In the genomic region with DNA sequence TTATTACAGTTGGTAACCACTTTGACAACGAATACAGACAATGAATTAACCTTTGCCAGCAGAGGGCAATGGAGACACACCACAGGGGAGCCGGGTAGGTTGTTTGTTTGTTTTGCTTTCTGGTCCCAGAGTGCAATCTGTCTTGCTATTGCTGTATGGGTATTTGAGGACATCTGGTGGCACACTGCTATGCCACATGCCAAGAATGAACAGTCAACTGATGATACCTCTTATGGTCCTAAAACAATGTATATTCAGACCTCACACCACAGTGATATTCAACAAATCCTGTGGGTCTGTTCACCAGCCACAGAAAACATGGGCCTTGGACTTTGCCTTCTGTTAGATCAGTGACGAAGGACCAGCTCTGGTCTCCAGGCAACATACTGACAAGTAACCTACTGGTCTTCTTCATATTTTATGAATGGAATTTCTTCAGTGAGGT, we compare ENCODE assay signal across 9 mouse cellular contexts. TPM values are rescaled to one million over a fixed set of nuclear protein-coding genes. Genes with fewer than 3 reads are reported as not detected.
DNase-seq lines count a peak whose midpoint lies in the region; ATAC-seq and TF ChIP-seq lines count a peak whose summit lies in the region.
"Had no signal": no experiment of that assay in that cellular context is flagged by ENCODE, and none has a peak within 500 bp of the region (broad histone marks: within the 10 kb centered on the region; RNA-seq: fewer than 3 reads in every experiment).

No protein-coding gene starts in this region.

- no peak overlapping the region for H3K9ac ChIP-seq in kidney, embryonic 15.5 days
- no peak overlapping the region for H3K9ac ChIP-seq in MEL (ENCODE audit: control insufficient read depth, low read depth, low read length, poor library complexity, severe bottlenecking)
- no peak overlapping the region for H3K9ac ChIP-seq in kidney, postnatal 0 days (ENCODE audit: low read depth, low read length)
- H3K9ac ChIP-seq in hindbrain, embryonic 13.5 days = no peak overlapping the region

- TF ChIP-seq RAD21 in MEL (IDR thresholded peaks at IDR 0.05; ENCODE audit: low read depth, low read length) = peak; percentile 48

- no peaks in the 10 kb centered on the region for H3K27me3 ChIP-seq in kidney, adult 2 months (replicated peaks; ENCODE audit: control insufficient read depth, insufficient read depth, low read length)
- no peaks in the 10 kb centered on the region for H3K27me3 ChIP-seq in kidney, embryonic 15.5 days
- H3K27me3 ChIP-seq in MEL (ENCODE audit: control insufficient read depth in 1 of 2, insufficient read depth in 2 of 2, low read length in 2 of 2) = peaks cover 2 to 7% of the 10 kb centered on the region in 2 experiments; a peak in 3 of 4 replicates
- H3K27me3 ChIP-seq in cerebellum, adult 2 months (ENCODE audit: control insufficient read depth, insufficient read depth, low read length) = no peaks in the 10 kb centered on the region
- no peaks in the 10 kb centered on the region for H3K27me3 ChIP-seq in kidney, postnatal 0 days (ENCODE audit: insufficient read depth, low read length)
- H3K27me3 ChIP-seq in hindbrain, embryonic 13.5 days = no peaks in the 10 kb centered on the region

- intact Hi-C loops in gastrocnemius, postnatal 14 days (cut with DNase I; ENCODE audit: low total_unique reads) = loop anchor here (5.0 kb wide), 1 partner anchor 59 kb away; no protein-coding TSS in a partner anchor

- peak overlapping the region; percentile 88 for H3K27ac ChIP-seq in kidney, adult 2 months (ENCODE audit: insufficient read depth, low read depth, low read length)
- no peak overlapping the region for H3K27ac ChIP-seq in kidney, embryonic 15.5 days
- H3K27ac ChIP-seq in MEL (ENCODE audit: control insufficient read depth, low read depth, low read length) = no peak overlapping the region
- H3K27ac ChIP-seq in cerebellum, adult 2 months (ENCODE audit: insufficient read depth, low read length) = no peak overlapping the region
- no peak overlapping the region for H3K27ac ChIP-seq in kidney, postnatal 0 days
- H3K27ac ChIP-seq in hindbrain, embryonic 13.5 days = no peak overlapping the region

- H3K79me2 ChIP-seq in MEL (ENCODE audit: control insufficient read depth, insufficient read depth, low read length, poor library complexity) = no peaks in the 10 kb centered on the region

- DNase-seq in kidney, adult 2 months = peak; percentile 72
- peak; percentile 17 for DNase-seq in MEL (ENCODE audit: low read depth, low spot score)
- DNase-seq in cerebellum, adult 2 months = peak; percentile 51 to 69
- DNase-seq in kidney, postnatal 0 days (ENCODE audit: low spot score) = peak; percentile 60
- DNase-seq in skeletal muscle tissue, adult 2 months (ENCODE audit: low read depth, low spot score) = peak; percentile 9
- DNase-seq in gastrocnemius, postnatal 14 days = no peak

- no peak overlapping the region for H3K4me3 ChIP-seq in kidney, adult 2 months (ENCODE audit: insufficient read depth, low read depth, low read length)
- H3K4me3 ChIP-seq in kidney, embryonic 15.5 days (replicated peaks) = no peak overlapping the region
- no peak overlapping the region for H3K4me3 ChIP-seq in MEL (ENCODE audit: control insufficient read depth in 1 of 2, insufficient read depth in 1 of 2, low read depth in 2 of 2, low read length in 2 of 2)
- no peak overlapping the region for H3K4me3 ChIP-seq in cerebellum, adult 2 months (replicated peaks; ENCODE audit: insufficient read depth, low read depth, low read length)
- no peak overlapping the region for H3K4me3 ChIP-seq in kidney, postnatal 0 days (replicated peaks; ENCODE audit: low read depth, low read length)
- no peak overlapping the region for H3K4me3 ChIP-seq in hindbrain, embryonic 13.5 days
- H3K4me3 ChIP-seq: erythroblast, embryonic 14.5 days had no signal

- peaks cover 5% of the 10 kb centered on the region; the same call in 1 of the 2 replicates for H3K4me1 ChIP-seq in kidney, adult 2 months (ENCODE audit: control insufficient read depth, insufficient read depth, low read length)
- no peaks in the 10 kb centered on the region for H3K4me1 ChIP-seq in kidney, embryonic 15.5 days
- no peaks in the 10 kb centered on the region for H3K4me1 ChIP-seq in MEL (ENCODE audit: control insufficient read depth in 1 of 2, insufficient read depth in 2 of 2, low read length in 2 of 2)
- peaks cover 4% of the 10 kb centered on the region for H3K4me1 ChIP-seq in cerebellum, adult 2 months (ENCODE audit: control insufficient read depth, insufficient read depth, low read length)
- no peaks in the 10 kb centered on the region for H3K4me1 ChIP-seq in kidney, postnatal 0 days (replicated peaks; ENCODE audit: insufficient read depth, low read length)
- no peaks in the 10 kb centered on the region; the same call in 1 of the 2 replicates for H3K4me1 ChIP-seq in hindbrain, embryonic 13.5 days (replicated peaks)

- TF ChIP-seq EP300 in MEL (IDR thresholded peaks at IDR 0.05; ENCODE audit: low read depth in 1 of 2, low read length in 2 of 2) = no peak

- TF ChIP-seq POLR2A in kidney, adult 2 months (IDR thresholded peaks at IDR 0.05; ENCODE audit: low read depth, low read length) = no peak
- no peak for TF ChIP-seq POLR2A in MEL (IDR thresholded peaks at IDR 0.05; ENCODE audit: control insufficient read depth in 1 of 2, insufficient read depth in 1 of 2, low read depth in 1 of 2, low read length in 2 of 2, poor library complexity in 1 of 2)
- no peak for TF ChIP-seq POLR2A in cerebellum, adult 2 months (IDR thresholded peaks at IDR 0.05; ENCODE audit: borderline replicate concordance, insufficient read depth, low read length)

- TF ChIP-seq CTCF in kidney, adult 2 months (conservative IDR thresholded peaks at IDR 0.05; ENCODE audit: insufficient read depth, insufficient read length, low read depth, low read length) = peak; percentile 75
- TF ChIP-seq CTCF in MEL (IDR thresholded peaks at IDR 0.05 in 2 of 3, conservative IDR thresholded peaks at IDR 0.05 in 1 of 3; ENCODE audit: control insufficient read depth in 1 of 3, insufficient read depth in 1 of 3, low read depth in 2 of 3, low read length in 3 of 3, poor library complexity in 1 of 3, severe bottlenecking in 1 of 3) = peak; percentile 12 to 48 (median 22); a peak in 2 of 6 replicates
- peak; percentile 75 for TF ChIP-seq CTCF in cerebellum, adult 2 months (IDR thresholded peaks at IDR 0.05; ENCODE audit: borderline replicate concordance, insufficient read depth, low read depth, low read length)
- peak; percentile 83 for TF ChIP-seq CTCF in kidney, postnatal 0 days (IDR thresholded peaks at IDR 0.05; ENCODE audit: low read depth)

- peaks cover 4% of the 10 kb centered on the region for H3K36me3 ChIP-seq in kidney, adult 2 months (ENCODE audit: control insufficient read depth, insufficient read depth, low read length)
- H3K36me3 ChIP-seq in kidney, embryonic 15.5 days = 0 out of 2 replicates have a peak, but pooled peaks cover 5% of the 10 kb centered on the region
- no peaks in the 10 kb centered on the region for H3K36me3 ChIP-seq in MEL (ENCODE audit: control insufficient read depth in 1 of 2, insufficient read depth in 2 of 2, low read length in 2 of 2)
- H3K36me3 ChIP-seq in kidney, postnatal 0 days (ENCODE audit: insufficient read depth, low read length) = no peaks in the 10 kb centered on the region
- H3K36me3 ChIP-seq in hindbrain, embryonic 13.5 days = no peaks in the 10 kb centered on the region

- ATAC-seq in kidney, embryonic 15.5 days (replicated peaks; ENCODE audit: low FRiP score) = no peak; the same call in 1 of the 2 replicates
- ATAC-seq in kidney, postnatal 0 days (replicated peaks; ENCODE audit: low FRiP score, low read depth) = peak; percentile 66; the same call in 1 of the 2 replicates
- no peak for ATAC-seq in hindbrain, embryonic 13.5 days (ENCODE audit: low FRiP score)

- WGBS in kidney, adult 2 months = 17% methylated on average over 3 of the region's 3 CpGs
- WGBS in kidney, embryonic 15.5 days = 45% methylated on average over 3 of the region's 3 CpGs
- 5% methylated on average over 3 of the region's 3 CpGs for WGBS in cerebellum, adult 2 months
- whole genome bisulfite sequencing in kidney, postnatal 0 days = 34% methylated on average over 3 of the region's 3 CpGs
- WGBS in hindbrain, embryonic 13.5 days = 49% methylated on average over 3 of the region's 3 CpGs

- H3K9me3 ChIP-seq in kidney, embryonic 15.5 days (replicated peaks) = no peaks in the 10 kb centered on the region
- H3K9me3 ChIP-seq in MEL (replicated peaks; ENCODE audit: insufficient read depth, low read length) = no peaks in the 10 kb centered on the region
- no peaks in the 10 kb centered on the region for H3K9me3 ChIP-seq in kidney, postnatal 0 days (replicated peaks; ENCODE audit: low read length)
- no peaks in the 10 kb centered on the region for H3K9me3 ChIP-seq in hindbrain, embryonic 13.5 days

- H3K4me2 ChIP-seq in kidney, embryonic 15.5 days = no peak overlapping the region
- H3K4me2 ChIP-seq in kidney, postnatal 0 days (ENCODE audit: low read length) = no peak overlapping the region
- H3K4me2 ChIP-seq in hindbrain, embryonic 13.5 days = no peak overlapping the region

TF ChIP-seq in MEL, 35 proteins besides CTCF, POLR2A, EP300 and RAD21:
- TF ChIP-seq SMC3 (IDR thresholded peaks at IDR 0.05; ENCODE audit: low read depth, low read length) (peak; percentile 47), MYB (IDR thresholded peaks at IDR 0.05; ENCODE audit: low read depth, low read length) (no peak), ZC3H11A (IDR thresholded peaks at IDR 0.05; ENCODE audit: low read depth, low read length) (peak; percentile 13; the same call in 1 of the 2 replicates), USF2 (IDR thresholded peaks at IDR 0.05; ENCODE audit: borderline replicate concordance in 1 of 2, insufficient read depth in 1 of 2, low read depth in 1 of 2, low read length in 2 of 2) (no peak), BHLHE40 (IDR thresholded peaks at IDR 0.05; ENCODE audit: borderline replicate concordance, low read depth, low read length) (no peak), TAL1 (IDR thresholded peaks at IDR 0.05; ENCODE audit: low read length) (no peak), TBP (IDR thresholded peaks at IDR 0.05; ENCODE audit: low read depth, low read length) (no peak), CHD2 (IDR thresholded peaks at IDR 0.05; ENCODE audit: low read length) (no peak)

RNA-seq across cellular contexts. Expression of a gene that starts 43.5 kb away (rescaled TPM):
- 6.4 and 6.9 TPM in 2 replicates for polyA plus RNA-seq in kidney, adult 2 months (2012; rRNA removed)
- polyA plus RNA-seq in kidney, embryonic 15.5 days (2015; fragmentation: Nextera tagmentation; extraction: Ambion mirVana) = 9.1 and 9.6 TPM in 2 replicates
- 0.65 and 1.1 TPM in 2 replicates for total RNA-seq in MEL (2012; rRNA removed)
- 1 to 10 TPM in 1 of 2 experiments, not detected in 1; 1.3 TPM for polyA plus RNA-seq in MEL (2012; ENCODE audit: insufficient read depth in 1 of 2, insufficient read length in 2 of 2, low read depth in 1 of 2, low replicate concordance in 2 of 2, missing spikeins in 1 of 2)
- 19.5 and 19.9 TPM in 2 replicates for polyA plus RNA-seq in cerebellum, adult 2 months (2012; rRNA removed)
- polyA plus RNA-seq in kidney, postnatal 0 days (2015; fragmentation: Nextera tagmentation; extraction: Ambion mirVana) = 4.6 and 5.0 TPM in 2 replicates
- 1 to 10 TPM; 6.0 to 7.4 TPM for total RNA-seq in gastrocnemius, postnatal 14 days (2021)
- polyA plus RNA-seq in hindbrain, embryonic 13.5 days (2015; fragmentation: Nextera tagmentation; extraction: Ambion mirVana) = 16.3 and 16.8 TPM in 2 replicates

Comparison
In these comparisons a context has a peak if more than half of its experiments do, and no peak if none do; other contexts are left out.
1. CTCF ChIP-seq: peak in every context shown above with its lines; median percentile 83 in kidney, postnatal 0 days; 75 in kidney, adult 2 months; 75 in cerebellum, adult 2 months; 22 in MEL.